Mouse (Mus musculus) ovary, adult 18-20 months (tissue): ENCODE results near the gene Tmem186.

Experiments used
- DNase-seq: peaks from one replicate; pipeline ENCODE4 v3.0.0; 2022; ENCODE audit warnings: low spot score, mixed read lengths

Gene Tmem186

DNA sequence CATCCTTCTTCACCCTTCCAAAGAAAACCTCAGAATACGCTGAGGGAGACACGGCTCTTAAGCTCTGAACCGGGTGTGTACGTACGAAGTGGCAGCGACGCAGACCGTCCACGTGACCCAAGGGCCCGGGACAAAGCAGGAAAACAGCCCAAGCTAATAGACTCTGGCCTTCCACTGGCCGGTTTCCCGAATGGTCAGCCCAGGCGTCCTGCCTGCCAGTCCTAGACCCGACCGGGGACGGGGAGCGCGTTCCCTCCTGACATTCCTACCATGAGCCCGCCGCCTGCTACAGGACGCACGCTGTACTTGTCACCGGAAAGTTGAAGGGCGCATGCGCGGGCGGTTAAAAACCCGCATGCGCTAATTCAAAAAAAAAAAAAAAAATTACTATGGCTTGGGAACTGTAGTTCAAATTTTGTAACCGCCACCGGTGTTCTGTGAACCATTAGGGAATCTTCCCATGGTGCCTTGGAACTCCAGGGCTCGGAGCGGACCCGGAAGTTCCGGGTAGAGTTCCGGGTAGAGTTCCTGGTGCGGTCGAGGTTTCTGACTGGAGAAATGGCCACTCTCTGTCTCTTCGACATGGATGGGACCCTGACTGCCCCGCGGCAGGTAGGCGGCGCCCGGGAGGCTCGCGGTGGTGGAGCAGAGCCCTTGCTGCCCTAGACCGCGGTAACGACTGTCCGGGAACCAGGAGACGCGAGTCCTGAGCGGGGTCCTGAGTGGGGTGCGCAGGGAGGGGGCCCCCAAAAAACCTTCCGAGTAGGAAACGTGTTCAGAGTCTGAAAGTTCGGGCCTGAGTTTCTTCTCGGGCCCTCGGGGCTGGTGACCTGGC lies at the start of gene Tmem186, which contains the start of gene Pmm2:
TSS of gene Tmem186 (minus strand) at position 496 of the 835 bp plus-strand sequence.
TSS of gene Pmm2 (plus strand) at position 458 of the 835 bp plus-strand sequence.
- peak; percentile 77 for DNase-seq

GRCm38 (mm10) chr16:8686871-8687535 lies 49.5 kb upstream of the Tmem186 start:
- no peak for DNase-seq

GRCm38 (mm10) chr16:8686121-8686870 lies 48.8 kb upstream of the Tmem186 start:
- DNase-seq: no peak

DNA sequence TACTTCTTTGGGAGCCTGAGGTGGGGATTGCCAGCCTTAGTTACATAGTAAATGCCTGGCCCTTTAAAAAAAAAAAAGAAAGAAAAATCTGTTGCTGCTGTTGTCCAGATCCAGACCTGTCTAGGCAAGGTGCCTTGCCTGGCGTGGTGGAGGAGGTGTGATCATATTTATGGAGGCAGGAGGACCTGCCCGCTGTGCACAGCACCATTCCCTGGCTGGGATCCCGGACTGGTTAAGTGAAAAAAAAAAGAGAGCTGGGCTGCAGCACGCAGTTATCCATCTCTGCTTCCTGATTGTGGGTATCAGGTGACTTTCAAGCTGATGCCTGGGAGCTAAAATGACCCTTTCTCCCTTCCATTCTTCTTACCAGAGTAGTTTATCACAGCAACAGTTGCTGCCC lies 47.6 kb upstream of the Tmem186 start:
- DNase-seq: no peak

DNA sequence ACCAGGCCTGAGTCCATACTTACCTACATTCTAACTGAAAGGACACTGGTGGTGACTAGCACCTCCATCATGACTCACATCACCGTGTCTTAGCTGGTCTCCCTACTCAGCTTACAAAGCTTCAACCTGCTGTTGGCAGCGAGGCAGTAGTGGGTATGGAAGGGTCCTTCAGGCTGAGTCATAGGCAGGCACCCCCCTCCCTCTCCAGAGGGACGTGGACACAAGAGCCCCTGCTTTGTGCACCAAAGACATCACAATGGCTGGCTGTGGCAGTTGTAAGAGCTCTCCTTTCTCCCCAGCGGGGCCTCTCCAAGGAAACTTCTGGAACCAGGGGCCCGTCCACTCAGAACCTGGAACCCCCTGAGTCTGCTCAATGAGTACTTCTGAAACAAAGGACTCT lies 43.0 kb upstream of the Tmem186 start, which contains the start of gene Gm5767:
TSS of gene Gm5767 (plus strand) at position 301 of the 400 bp plus-strand sequence.
- no peak for DNase-seq

GRCm38 (mm10) chr16:8679780-8680179 lies 42.3 kb upstream of the Tmem186 start:
- DNase-seq: no peak

DNA sequence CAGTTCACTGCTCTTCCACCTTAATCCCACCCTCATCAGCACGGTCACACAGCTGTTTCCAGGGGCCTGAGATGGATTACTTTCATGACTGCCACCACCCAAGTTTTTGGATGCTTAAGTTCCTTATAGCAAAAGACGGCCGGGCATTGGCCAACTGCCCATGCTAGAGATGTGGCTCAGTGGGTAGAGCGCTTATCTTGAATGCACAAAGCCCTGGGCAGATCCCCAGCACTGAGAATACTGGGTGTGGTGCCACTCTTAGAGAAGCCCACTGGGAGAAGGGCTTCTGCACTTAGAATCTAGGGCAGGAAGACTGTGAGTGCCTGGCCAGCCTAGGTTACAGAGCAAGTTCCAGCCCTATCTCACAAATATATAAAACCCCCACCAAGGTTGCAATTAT lies 41.2 kb upstream of the Tmem186 start:
- no peak for DNase-seq

DNA sequence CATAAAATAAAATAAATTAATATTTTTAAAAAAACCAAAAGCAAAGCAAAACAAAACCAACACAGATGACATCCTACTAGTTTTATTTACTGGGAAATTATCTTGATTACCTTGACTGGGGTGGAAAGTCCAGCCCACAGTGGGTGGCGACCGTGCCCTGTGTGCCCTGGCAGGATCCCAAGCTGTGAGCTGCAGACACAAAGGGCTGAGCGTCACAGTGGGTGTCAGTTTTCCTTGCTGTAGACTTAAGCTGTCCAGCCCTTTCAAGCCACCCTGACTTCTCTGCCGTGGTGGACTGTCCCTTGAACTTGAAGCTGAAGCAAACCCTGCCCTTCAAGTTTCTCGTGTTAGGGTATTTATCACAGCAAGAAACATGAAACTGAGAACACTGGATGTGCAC lies 40.5 kb upstream of the Tmem186 start:
- DNase-seq: peak; percentile 37

DNA sequence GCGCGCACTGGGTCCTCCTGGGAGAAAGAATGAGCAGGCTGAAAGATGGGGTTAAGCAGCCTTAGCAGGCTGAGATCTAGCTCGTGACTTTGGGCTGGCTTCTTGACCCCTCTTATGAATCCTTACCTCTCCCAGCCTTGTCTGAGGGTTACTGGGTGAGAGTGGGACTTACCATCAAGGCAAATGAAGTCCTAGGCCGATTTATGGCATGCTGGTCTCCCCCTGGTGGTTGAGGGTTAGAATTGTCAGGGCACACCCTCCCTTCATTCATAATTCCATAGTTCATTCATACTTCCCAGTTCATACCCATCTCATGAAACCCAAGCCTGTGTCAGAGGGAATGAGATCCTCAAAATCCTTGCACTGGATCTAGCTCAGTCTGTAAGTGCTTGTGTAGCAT lies 39.3 kb upstream of the Tmem186 start:
- DNase-seq: no peak

GRCm38 (mm10) chr16:8676228-8676627 lies 38.7 kb upstream of the Tmem186 start:
- no peak for DNase-seq

- no peak for DNase-seq
Observed at GRCm38 (mm10) chr16:8675559-8675958, 38.0 kb upstream of the Tmem186 start.

GRCm38 (mm10) chr16:8674165-8674564 lies 36.7 kb upstream of the Tmem186 start:
- DNase-seq: no peak

- DNase-seq: no peak
Observed at GRCm38 (mm10) chr16:8673343-8673742, 35.8 kb upstream of the Tmem186 start.

DNA sequence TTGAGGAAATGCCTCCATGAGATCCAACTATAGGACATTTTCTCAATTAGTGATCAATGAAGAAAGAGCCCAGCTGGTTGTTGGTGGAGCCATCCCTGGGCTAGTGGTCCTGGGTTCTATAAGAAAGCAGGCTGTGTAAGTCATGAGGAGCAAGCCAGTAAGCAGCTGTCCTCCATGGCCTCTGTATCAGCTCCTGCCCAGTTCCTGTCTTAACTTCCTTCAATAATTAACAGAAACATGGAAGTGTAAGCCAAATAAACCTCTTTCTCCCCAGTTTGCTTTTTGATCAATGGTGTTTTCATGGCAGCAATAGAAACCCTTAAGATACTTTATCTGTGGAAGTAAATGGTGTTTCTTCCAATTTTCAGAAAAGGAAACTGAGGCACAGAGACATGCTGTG lies 35.3 kb upstream of the Tmem186 start:
- no peak for DNase-seq

GRCm38 (mm10) chr16:8672350-8672687 lies 34.8 kb upstream of the Tmem186 start:
- DNase-seq: no peak

DNA sequence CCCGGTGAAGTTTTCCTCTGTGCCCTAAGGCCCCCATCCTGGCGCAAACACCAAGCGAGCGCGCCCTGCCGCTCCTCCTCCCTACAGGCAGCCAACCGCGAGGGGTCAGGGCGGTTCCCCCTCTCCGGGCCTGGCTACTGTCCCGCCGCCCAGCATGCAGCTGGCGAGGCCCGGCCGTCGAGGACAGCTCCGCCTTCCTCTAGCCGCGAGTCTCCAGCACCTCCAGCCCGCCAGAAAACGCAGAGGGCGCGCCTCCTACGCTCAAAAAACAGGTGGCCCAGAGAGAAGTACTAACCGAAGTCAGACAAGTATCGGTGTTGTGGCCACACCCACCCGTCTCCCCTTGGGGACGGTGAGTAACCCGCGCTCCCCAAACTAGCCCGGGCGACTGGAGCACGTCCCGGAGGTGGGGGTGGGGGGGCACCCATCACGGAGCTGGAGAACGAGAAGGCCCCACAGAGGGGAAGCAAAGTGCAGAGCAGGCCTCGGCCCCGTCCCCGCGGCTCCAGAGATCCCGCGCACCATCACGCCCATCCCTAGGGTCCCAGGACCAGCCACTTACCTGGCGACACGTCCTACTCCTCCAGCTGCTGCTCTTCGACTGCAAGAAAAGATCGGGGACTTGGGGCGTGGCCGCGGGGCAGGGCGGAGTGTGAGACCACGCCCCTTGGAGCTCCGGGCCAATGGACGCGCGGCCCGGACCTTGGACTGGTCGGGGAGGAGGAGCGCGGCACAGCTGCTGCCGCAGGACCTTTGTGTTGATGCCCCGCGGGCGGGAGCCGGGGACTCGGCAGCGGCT lies 34.2 kb upstream of the Tmem186 start, which contains the start of gene Carhsp1:
TSS of gene Carhsp1 (minus strand) at position 605 of the 799 bp plus-strand sequence.
- peak; percentile 93 for DNase-seq

- no peak for DNase-seq
Observed at GRCm38 (mm10) chr16:8670041-8671035, 32.8 kb upstream of the Tmem186 start.

- DNase-seq: no peak
Observed at GRCm38 (mm10) chr16:8669432-8669831, 31.9 kb upstream of the Tmem186 start.

DNA sequence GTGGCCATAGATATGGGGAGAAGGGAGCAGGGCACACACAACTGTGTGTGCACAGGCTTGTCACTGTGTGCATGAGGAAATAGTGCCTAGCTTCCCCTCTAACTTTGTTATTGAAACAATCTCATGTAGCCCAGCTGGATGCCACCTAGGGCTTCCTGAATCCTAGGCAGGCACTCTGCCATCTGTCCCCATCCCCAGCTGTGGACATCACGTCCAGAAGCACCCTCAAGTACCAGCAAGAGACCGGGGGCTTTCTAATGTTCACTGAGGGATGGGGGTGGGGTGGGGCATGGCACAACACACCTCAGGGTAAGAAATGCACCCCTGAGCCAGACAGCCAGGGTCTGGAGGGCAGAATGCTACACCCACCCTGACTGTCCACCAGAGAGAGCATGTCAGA lies 30.9 kb upstream of the Tmem186 start:
- no peak for DNase-seq

DNA sequence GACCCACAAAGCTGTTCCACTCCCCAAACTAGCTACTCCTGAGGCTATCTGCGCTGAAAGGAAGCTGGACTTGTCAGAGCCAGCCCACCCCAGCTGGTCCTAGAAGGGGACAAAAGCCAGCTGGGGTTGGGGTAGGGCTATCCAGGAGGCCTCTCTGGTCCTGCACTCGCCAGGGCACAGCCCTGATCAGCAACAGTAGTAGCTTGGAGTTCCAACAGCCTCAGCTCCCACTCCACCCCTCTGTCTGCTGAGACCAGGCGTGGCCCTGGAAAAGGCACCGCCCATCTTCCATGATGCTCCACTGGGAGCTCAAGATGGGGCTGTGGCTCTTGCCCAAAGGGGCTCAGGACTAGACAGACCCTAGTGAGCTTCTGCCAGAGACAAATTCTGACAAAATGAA lies 30.3 kb upstream of the Tmem186 start:
- DNase-seq: no peak
